Mouse (Mus musculus): ENCODE data around the gene Pprc1. TPM values are rescaled to one million over a fixed set of nuclear protein-coding genes. Genes with fewer than 3 reads are reported as not detected.

Gene Pprc1
- polyA plus RNA-seq, 1 experiment from 2014 or later: 38.3 TPM

GRCm38 (mm10) chr19:46035971-46036370 lies 8.7 kb upstream of the Pprc1 start:
- Histone ChIP-seq H3K9ac (no peak overlapping the region), H3K4me3 (replicated peaks) (no peak overlapping the region), H3K4me2 (replicated peaks) (no peak overlapping the region), H3K27me3 (no peaks in the 10 kb centered on the region), H3K9me3 (replicated peaks) (no peaks in the 10 kb centered on the region), H3K27ac (replicated peaks) (no peak overlapping the region), H3K4me1 (peaks cover 42% of the 10 kb centered on the region), H3K36me3 (peaks cover 54% of the 10 kb centered on the region)
- ATAC-seq (ENCODE audit: insufficient number of reproducible peaks, low FRiP score, low TSS enrichment, low read depth): no peak
- 86% methylated on average over 13 of the region's 13 CpGs for WGBS

GRCm38 (mm10) chr19:46036477-46037242 lies 8.0 kb upstream of the Pprc1 start:
- peak overlapping the region; percentile 100 for H3K27ac ChIP-seq (replicated peaks)
- 74% methylated on average over 13 of the region's 13 CpGs for WGBS
- H3K27me3 ChIP-seq: no peaks in the 10 kb centered on the region
- peak overlapping the region; percentile 82 for H3K9ac ChIP-seq
- peak overlapping the region; percentile 66 for H3K4me3 ChIP-seq (replicated peaks)
- peaks cover 49% of the 10 kb centered on the region for H3K4me1 ChIP-seq
- no peak for ATAC-seq (ENCODE audit: insufficient number of reproducible peaks, low FRiP score, low TSS enrichment, low read depth)
- H3K36me3 ChIP-seq: peaks cover 49% of the 10 kb centered on the region
- H3K9me3 ChIP-seq (replicated peaks): no peaks in the 10 kb centered on the region
- peak overlapping the region; percentile 84 for H3K4me2 ChIP-seq (replicated peaks)

- Histone ChIP-seq H3K4me1 (peaks cover 56% of the 10 kb centered on the region), H3K9me3 (replicated peaks) (no peaks in the 10 kb centered on the region), H3K36me3 (peaks cover 42% of the 10 kb centered on the region), H3K4me3 (replicated peaks) (peak overlapping the region; percentile 66), H3K27ac (replicated peaks) (peak overlapping the region; percentile 100), H3K27me3 (no peaks in the 10 kb centered on the region), H3K9ac (peak overlapping the region; percentile 82), H3K4me2 (replicated peaks) (peak overlapping the region; percentile 84)
- ATAC-seq (ENCODE audit: insufficient number of reproducible peaks, low FRiP score, low TSS enrichment, low read depth): no peak
- WGBS: 22% methylated on average over 6 of the region's 6 CpGs
Observed at GRCm38 (mm10) chr19:46037243-46037924, 7.3 kb upstream of the Pprc1 start.

- 3% methylated on average over 13 of the region's 13 CpGs for WGBS
- peaks cover 64% of the 10 kb centered on the region for H3K4me1 ChIP-seq
- peak overlapping the region; percentile 82 for H3K9ac ChIP-seq
- ATAC-seq (ENCODE audit: insufficient number of reproducible peaks, low FRiP score, low TSS enrichment, low read depth): no peak
- H3K9me3 ChIP-seq (replicated peaks): no peaks in the 10 kb centered on the region
- peak overlapping the region; percentile 100 for H3K27ac ChIP-seq (replicated peaks)
- peak overlapping the region; percentile 66 for H3K4me3 ChIP-seq (replicated peaks)
- H3K27me3 ChIP-seq: no peaks in the 10 kb centered on the region
- H3K4me2 ChIP-seq (replicated peaks): peak overlapping the region; percentile 84
- peaks cover 34% of the 10 kb centered on the region for H3K36me3 ChIP-seq
Observed at GRCm38 (mm10) chr19:46037925-46038850, 6.5 kb upstream of the Pprc1 start.

- 0% methylated on average over 15 of the region's 17 CpGs for WGBS
- H3K36me3 ChIP-seq: peaks cover 27% of the 10 kb centered on the region
- H3K4me3 ChIP-seq (replicated peaks): peak overlapping the region; percentile 66
- H3K9ac ChIP-seq: peak overlapping the region; percentile 82
- H3K27ac ChIP-seq (replicated peaks): peak overlapping the region; percentile 100
- H3K27me3 ChIP-seq: no peaks in the 10 kb centered on the region
- 0 out of 2 replicates have a peak, but pooled peaks have one; percentile 18 for ATAC-seq (ENCODE audit: insufficient number of reproducible peaks, low FRiP score, low TSS enrichment, low read depth)
- H3K4me2 ChIP-seq (replicated peaks): peak overlapping the region; percentile 84
- H3K9me3 ChIP-seq (replicated peaks): no peaks in the 10 kb centered on the region
- H3K4me1 ChIP-seq: peaks cover 71% of the 10 kb centered on the region
Observed at GRCm38 (mm10) chr19:46038851-46039260, 5.8 kb upstream of the Pprc1 start.

GRCm38 (mm10) chr19:46039478-46039877 lies 5.2 kb upstream of the Pprc1 start:
- peak; percentile 84 for ATAC-seq (ENCODE audit: insufficient number of reproducible peaks, low FRiP score, low TSS enrichment, low read depth)
- Histone ChIP-seq H3K4me1 (peaks cover 74% of the 10 kb centered on the region), H3K27me3 (no peaks in the 10 kb centered on the region), H3K9ac (peak overlapping the region; percentile 82), H3K27ac (replicated peaks) (peak overlapping the region; percentile 100), H3K36me3 (peaks cover 21% of the 10 kb centered on the region), H3K4me2 (replicated peaks) (peak overlapping the region; percentile 84), H3K4me3 (replicated peaks) (peak overlapping the region; percentile 66), H3K9me3 (replicated peaks) (no peaks in the 10 kb centered on the region)
- WGBS: under 1% methylated on average over 30 of the region's 30 CpGs

GRCm38 (mm10) chr19:46040149-46040902 lies 4.4 kb upstream of the Pprc1 start:
- Histone ChIP-seq H3K9ac (no peak overlapping the region), H3K27ac (replicated peaks) (peak overlapping the region; percentile 100), H3K27me3 (no peaks in the 10 kb centered on the region), H3K4me3 (replicated peaks) (peak overlapping the region; percentile 66), H3K4me2 (replicated peaks) (peak overlapping the region; percentile 84), H3K36me3 (peaks cover 13% of the 10 kb centered on the region), H3K9me3 (replicated peaks) (no peaks in the 10 kb centered on the region), H3K4me1 (peaks cover 74% of the 10 kb centered on the region)
- no peak for ATAC-seq (ENCODE audit: insufficient number of reproducible peaks, low FRiP score, low TSS enrichment, low read depth)
- 33% methylated on average over 14 of the region's 14 CpGs for WGBS

GRCm38 (mm10) chr19:46041299-46041932 lies 3.3 kb upstream of the Pprc1 start:
- peak overlapping the region; percentile 72 for H3K4me3 ChIP-seq (replicated peaks)
- 14% methylated on average over 7 of the region's 7 CpGs for WGBS
- no peak for ATAC-seq (ENCODE audit: insufficient number of reproducible peaks, low FRiP score, low TSS enrichment, low read depth)

GRCm38 (mm10) chr19:46041933-46042475 lies 2.7 kb upstream of the Pprc1 start:
- H3K27me3 ChIP-seq: no peaks in the 10 kb centered on the region
- H3K4me2 ChIP-seq (replicated peaks): peak overlapping the region; percentile 84
- under 1% methylated on average over 11 of the region's 14 CpGs for WGBS
- H3K4me1 ChIP-seq: peaks cover 76% of the 10 kb centered on the region
- H3K4me3 ChIP-seq (replicated peaks): peak overlapping the region; percentile 72
- no peaks in the 10 kb centered on the region for H3K9me3 ChIP-seq (replicated peaks)
- peak; percentile 27; the same call in 1 of the 2 replicates for ATAC-seq (ENCODE audit: insufficient number of reproducible peaks, low FRiP score, low TSS enrichment, low read depth)
- H3K27ac ChIP-seq (replicated peaks): peak overlapping the region; percentile 100
- peak overlapping the region; percentile 51 for H3K9ac ChIP-seq
- H3K36me3 ChIP-seq: no peaks in the 10 kb centered on the region

More at GRCm38 (mm10) chr19:46041299-46041932, 3.3 kb upstream of the Pprc1 start:
- peak overlapping the region; percentile 51 for H3K9ac ChIP-seq
- H3K4me2 ChIP-seq (replicated peaks): peak overlapping the region; percentile 84
- peak overlapping the region; percentile 100 for H3K27ac ChIP-seq (replicated peaks)
- peaks cover 76% of the 10 kb centered on the region for H3K4me1 ChIP-seq
- H3K36me3 ChIP-seq: peaks cover 2% of the 10 kb centered on the region; the same call in 1 of the 2 replicates
- no peaks in the 10 kb centered on the region for H3K9me3 ChIP-seq (replicated peaks)
- H3K27me3 ChIP-seq: no peaks in the 10 kb centered on the region
